Mouse (Mus musculus) limb, embryonic 12.5 days (tissue): Measurements from ENCODE around the gene Samd15. TPM values are rescaled to one million over a fixed set of nuclear protein-coding genes. Genes with fewer than 3 reads are reported as not detected.

ENCODE experiments used
- ATAC-seq: fragments of 200-750 bp; cut with Nextera tagmentation; 2 replicates; pipeline ENCODE4 v1.8.0; 2017; ENCODE audit warnings: low read depth, moderate TSS enrichment; ENCODE audit not compliant: insufficient number of reproducible peaks, insufficient read depth, low FRiP score, low TSS enrichment
- H3K27ac ChIP-seq: fragments of 300-500 bp; sonication (generic); 2 replicates; pipeline ENCODE4 v1.5.1; 2016; ENCODE audit warnings: mild to moderate bottlenecking, moderate library complexity
- H3K27me3 ChIP-seq: fragments of 300-500 bp; sonication (generic); 2 replicates; pipeline ENCODE4 v1.6.1; 2016; ENCODE audit warnings: mild to moderate bottlenecking, moderate library complexity
- H3K36me3 ChIP-seq: fragments of 300-500 bp; sonication (generic); 2 replicates; pipeline ENCODE4 v1.6.1; 2016; ENCODE audit warnings: mild to moderate bottlenecking, moderate library complexity
- H3K4me1 ChIP-seq: fragments of 300-500 bp; sonication (generic); replicated peaks from 2 replicates; pipeline ENCODE4 v1.6.1; 2016
- H3K4me2 ChIP-seq: fragments of 300-500 bp; sonication (generic); 2 replicates; pipeline ENCODE4 v1.6.1; 2016; ENCODE audit warnings: mild to moderate bottlenecking, moderate library complexity
- H3K4me3 ChIP-seq: fragments of 300-500 bp; sonication (generic); replicated peaks from 2 replicates; pipeline ENCODE4 v1.5.1; 2016; ENCODE audit warnings: mild to moderate bottlenecking
- H3K9ac ChIP-seq: fragments of 300-500 bp; sonication (generic); replicated peaks from 2 replicates; pipeline ENCODE4 v1.6.1; 2016; ENCODE audit warnings: mild to moderate bottlenecking, moderate library complexity
- H3K9me3 ChIP-seq: fragments of 300-500 bp; sonication (generic); 2 replicates; pipeline ENCODE4 v1.6.1; 2016; ENCODE audit warnings: mild to moderate bottlenecking, moderate library complexity
- WGBS: fragments of 180-500 bp; shearing (Covaris S2); methylation state at CpG from one replicate; pipeline ENCODE4 v1.1.7; 2016; 5-methylcytosine and 5-hydroxymethylcytosine counted together
- polyA plus RNA-seq: library from polyadenylated mRNA; unstranded; fragments of >200 nt; fragmentation: Nextera tagmentation; extraction: Ambion mirVana; gene quantifications from 2 replicates; pipeline ENCODE4 v1.2.1, GENCODE M21; 2016

The Samd15 gene
- polyA plus RNA-seq, 1 experiment from 2014 or later = 2.6 TPM

DNA sequence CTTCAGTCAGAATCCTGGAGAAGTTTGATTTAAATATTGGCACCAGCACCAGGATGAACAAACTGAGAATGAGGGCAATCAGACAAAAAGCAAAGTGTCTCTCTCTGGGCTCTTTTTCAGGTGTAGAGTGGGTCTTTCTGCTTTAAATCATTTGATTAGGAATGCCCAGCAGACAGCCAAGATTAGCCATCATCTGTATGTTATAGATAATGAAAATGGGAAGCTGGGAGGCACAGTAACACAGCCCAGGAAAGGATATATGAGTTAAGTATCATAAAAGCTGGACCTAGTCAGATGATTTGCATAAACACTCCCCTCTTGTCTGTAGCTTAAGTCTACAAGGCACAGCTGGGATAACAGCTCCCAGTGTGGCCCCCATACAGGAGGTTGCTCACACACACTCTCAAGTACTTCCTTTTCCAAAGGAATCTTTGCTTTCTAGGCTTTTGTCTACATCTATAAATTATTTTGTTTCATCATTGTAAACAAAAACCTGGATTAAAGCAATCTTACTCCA lies 30.9 kb downstream of the Samd15 start:
- H3K4me3 ChIP-seq = no peak overlapping the region
- H3K4me1 ChIP-seq = no peaks in the 10 kb centered on the region
- no peaks in the 10 kb centered on the region for H3K27me3 ChIP-seq
- no peak overlapping the region for H3K9ac ChIP-seq
- H3K27ac ChIP-seq = no peak overlapping the region
- H3K9me3 ChIP-seq = no peaks in the 10 kb centered on the region
- ATAC-seq = no peak
- no peak overlapping the region for H3K4me2 ChIP-seq
- H3K36me3 ChIP-seq = no peaks in the 10 kb centered on the region

DNA sequence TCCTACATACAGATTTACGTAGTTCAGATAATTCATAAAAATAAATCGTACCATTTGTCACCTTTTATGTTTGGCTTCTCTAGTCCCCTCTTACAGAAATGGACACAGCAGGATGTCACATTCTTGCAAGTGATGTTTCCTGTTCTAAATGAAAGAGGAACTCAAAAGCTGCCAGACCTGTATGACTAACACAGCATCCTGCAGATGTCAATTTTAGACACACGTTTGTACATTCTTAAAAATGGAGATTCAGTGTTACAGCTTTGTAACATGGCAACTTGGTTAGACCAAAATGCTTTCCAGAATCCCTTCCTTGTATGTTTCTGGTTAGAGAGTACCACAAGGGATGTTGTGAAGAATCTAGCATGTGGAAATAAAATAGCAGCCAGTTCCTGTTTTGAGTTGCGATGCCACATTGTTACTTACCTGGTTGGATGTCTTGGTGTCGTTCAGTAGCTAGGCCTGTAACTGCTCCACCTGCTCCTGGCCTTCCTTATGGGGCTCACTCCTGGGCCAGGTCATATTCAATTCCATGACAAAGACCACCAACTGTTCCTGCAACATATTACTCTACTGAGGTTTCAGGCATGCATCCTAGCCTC lies 37.5 kb downstream of the Samd15 start:
- H3K4me3 ChIP-seq = no peak overlapping the region
- no peaks in the 10 kb centered on the region for H3K4me1 ChIP-seq
- no peak overlapping the region for H3K4me2 ChIP-seq
- H3K27me3 ChIP-seq = no peaks in the 10 kb centered on the region
- no peak overlapping the region for H3K27ac ChIP-seq
- no peak overlapping the region for H3K9ac ChIP-seq
- no peaks in the 10 kb centered on the region for H3K9me3 ChIP-seq
- ATAC-seq = no peak
- WGBS = 88% methylated on average over 5 of the region's 5 CpGs
- H3K36me3 ChIP-seq = peaks cover 43% of the 10 kb centered on the region

DNA sequence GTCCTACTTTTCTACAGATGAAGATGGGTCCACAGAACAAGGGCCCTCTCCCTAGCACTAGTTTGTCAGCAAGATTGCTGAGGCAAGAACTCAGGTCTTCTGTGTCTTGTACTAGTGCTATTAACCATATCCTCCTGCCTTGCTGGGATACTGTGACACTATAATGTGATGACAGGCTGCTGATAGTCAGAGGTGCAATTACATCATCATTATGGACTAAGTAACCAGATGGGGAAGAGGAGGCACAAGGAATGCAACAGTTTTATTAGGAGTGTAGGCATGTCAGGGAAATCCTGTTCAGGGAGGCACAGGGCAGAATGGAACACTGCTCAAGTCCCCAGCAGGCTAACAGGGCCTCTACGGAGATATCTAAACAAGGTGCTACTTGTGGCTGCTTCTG lies 39.1 kb downstream of the Samd15 start, which contains the start of gene Noxred1:
TSS of gene Noxred1 (minus strand) at position 101 of the 400 bp plus-strand sequence.
- H3K27me3 ChIP-seq = no peaks in the 10 kb centered on the region
- no peak within 1 kb of the TSS for H3K9ac ChIP-seq
- H3K4me2 ChIP-seq = no peak within 1 kb of the TSS
- no peaks in the 10 kb centered on the region for H3K9me3 ChIP-seq
- 89% methylated on average over 1 of the region's 1 CpGs for whole genome bisulfite sequencing
- ATAC-seq = no peak
- H3K4me1 ChIP-seq = no peaks in the 10 kb centered on the region
- no peak within 1 kb of the TSS for H3K27ac ChIP-seq
- peaks cover 57% of the 10 kb centered on the region for H3K36me3 ChIP-seq
- H3K4me3 ChIP-seq = no peak within 1 kb of the TSS

DNA sequence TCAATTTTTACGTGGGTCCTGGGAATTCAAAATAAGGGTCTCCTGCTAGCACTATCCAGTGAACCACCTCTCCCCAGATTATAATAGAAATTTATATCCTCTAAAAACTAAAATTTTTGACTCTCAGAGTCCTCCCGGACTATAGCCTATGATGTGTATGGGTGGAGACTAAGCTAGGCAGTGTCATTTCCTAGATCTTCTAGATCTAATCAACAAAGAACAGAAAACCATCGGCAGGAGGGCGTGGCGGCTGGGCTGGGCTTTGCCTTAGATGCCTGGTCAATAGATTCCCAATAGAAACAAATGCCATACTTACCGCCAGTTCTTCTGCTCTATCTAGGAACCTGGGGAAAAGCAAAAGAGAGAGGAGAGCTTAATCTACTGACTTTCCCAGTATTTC lies 50.6 kb downstream of the Samd15 start:
- H3K27me3 ChIP-seq = no peaks in the 10 kb centered on the region
- H3K9me3 ChIP-seq = no peaks in the 10 kb centered on the region
- no peak overlapping the region for H3K4me2 ChIP-seq
- no peak overlapping the region for H3K9ac ChIP-seq
- no peaks in the 10 kb centered on the region for H3K4me1 ChIP-seq
- no peak for ATAC-seq
- no peak overlapping the region for H3K27ac ChIP-seq
- peaks cover 91% of the 10 kb centered on the region for H3K36me3 ChIP-seq
- 92% methylated on average over 6 of the region's 6 CpGs for WGBS
- no peak overlapping the region for H3K4me3 ChIP-seq

DNA sequence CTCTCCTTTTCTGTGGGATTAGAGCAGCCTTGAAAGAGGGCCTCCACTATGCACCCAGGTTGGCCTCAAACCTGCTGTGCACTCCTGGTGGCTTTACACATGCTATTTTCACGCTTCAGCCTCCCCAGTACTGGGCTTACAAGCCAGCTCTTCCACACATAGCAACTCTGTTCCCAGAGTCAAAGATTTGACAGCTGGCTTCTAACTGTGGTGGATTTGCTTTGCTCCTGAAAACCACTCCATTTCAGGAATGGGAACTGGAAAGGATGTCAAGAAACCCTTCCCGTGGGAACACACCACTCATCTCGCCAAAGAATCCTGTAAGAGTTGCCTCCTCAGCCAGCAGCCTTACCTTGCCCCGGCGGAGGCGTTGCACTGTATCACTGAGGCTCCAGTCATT lies 54.4 kb downstream of the Samd15 start:
- no peak for ATAC-seq
- no peaks in the 10 kb centered on the region for H3K27me3 ChIP-seq
- H3K9me3 ChIP-seq = no peaks in the 10 kb centered on the region
- no peak overlapping the region for H3K27ac ChIP-seq
- no peaks in the 10 kb centered on the region for H3K4me1 ChIP-seq
- 95% methylated on average over 6 of the region's 6 CpGs for WGBS
- H3K36me3 ChIP-seq = peaks cover 95% of the 10 kb centered on the region
- no peak overlapping the region for H3K9ac ChIP-seq
- H3K4me3 ChIP-seq = no peak overlapping the region
- H3K4me2 ChIP-seq = no peak overlapping the region

DNA sequence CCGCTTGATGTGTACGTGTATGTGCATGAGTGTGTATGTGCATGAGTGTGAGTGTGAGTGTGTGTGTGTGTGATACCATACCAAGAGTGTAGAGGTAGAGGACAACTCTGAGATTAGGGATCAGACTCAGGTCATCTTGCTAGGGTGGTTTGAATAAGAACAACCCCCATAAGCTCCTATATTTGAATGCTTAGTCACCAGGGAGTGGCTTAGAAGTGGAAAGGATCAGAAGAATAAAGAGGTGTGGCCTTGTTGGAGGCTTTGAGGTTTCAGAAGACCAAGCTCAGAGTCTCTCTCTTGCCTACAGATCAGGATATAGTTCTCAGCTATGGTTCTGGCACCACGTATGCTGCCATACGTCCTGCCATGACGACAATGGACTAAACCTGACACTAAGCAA lies 57.1 kb downstream of the Samd15 start:
- Histone ChIP-seq H3K36me3 (peaks cover 93% of the 10 kb centered on the region), H3K27ac (no peak overlapping the region), H3K4me3 (no peak overlapping the region), H3K27me3 (no peaks in the 10 kb centered on the region), H3K4me1 (no peaks in the 10 kb centered on the region), H3K9me3 (no peaks in the 10 kb centered on the region), H3K4me2 (no peak overlapping the region), H3K9ac (no peak overlapping the region)
- 92% methylated on average over 5 of the region's 5 CpGs for WGBS
- ATAC-seq = no peak

DNA sequence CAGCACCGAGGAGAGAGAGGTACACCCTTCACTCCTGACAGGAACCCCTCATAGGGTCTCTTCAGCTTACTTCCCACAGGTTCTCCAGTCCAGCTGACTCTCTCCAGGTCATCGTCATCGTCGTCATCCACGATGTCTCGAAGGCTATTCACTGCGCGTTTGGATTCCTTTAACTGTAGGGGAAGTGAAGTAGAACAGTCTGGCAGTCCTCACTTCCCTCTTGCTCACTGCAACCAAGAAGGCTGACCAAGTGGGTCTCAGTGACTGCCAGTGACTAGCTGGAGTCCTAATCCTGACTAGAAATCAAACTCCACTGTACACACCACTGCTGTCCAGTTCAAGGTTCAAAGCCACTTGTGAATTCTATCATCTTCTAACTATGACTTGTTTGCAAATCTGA lies 61.0 kb downstream of the Samd15 start:
- H3K27me3 ChIP-seq = no peaks in the 10 kb centered on the region
- 96% methylated on average over 8 of the region's 8 CpGs for WGBS

More for the DNA sequence above, 61.0 kb downstream of the Samd15 start:
- Histone ChIP-seq H3K4me1 (0 out of 2 replicates have a peak, but pooled peaks cover 3% of the 10 kb centered on the region), H3K4me2 (no peak overlapping the region), H3K4me3 (no peak overlapping the region), H3K36me3 (peaks cover 81% of the 10 kb centered on the region), H3K27ac (no peak overlapping the region), H3K9me3 (no peaks in the 10 kb centered on the region), H3K9ac (no peak overlapping the region)
- no peak for ATAC-seq

Other genes with a start within 250 kb of the Samd15 start
- gene Zdhhc22, start 209.3 kb upstream of the Samd15 start, polyA plus RNA-seq = 0.20 TPM in 1 of 2 replicates, not detected in the other
- 0.18 TPM in 1 of 2 replicates, not detected in the other for gene Tmem63c, start 178.4 kb upstream of the Samd15 start, polyA plus RNA-seq
- 0.26 and 0.41 TPM in 2 replicates for gene Ngb, start 97.2 kb upstream of the Samd15 start, polyA plus RNA-seq
- gene Gstz1, start 52.6 kb upstream of the Samd15 start, polyA plus RNA-seq = 29.1 and 30.0 TPM in 2 replicates
- 16.4 and 17.2 TPM in 2 replicates for gene Pomt2, start 51.8 kb upstream of the Samd15 start, polyA plus RNA-seq
- 3.8 and 4.2 TPM in 2 replicates for gene Tmed8, start 731 bp downstream of the Samd15 start, polyA plus RNA-seq
- gene Noxred1, start 39.0 kb downstream of the Samd15 start, polyA plus RNA-seq = 0.99 and 1.2 TPM in 2 replicates
- gene Vipas39, start 66.5 kb downstream of the Samd15 start, polyA plus RNA-seq = 53.9 and 55.1 TPM in 2 replicates
- gene Ahsa1, start 66.8 kb downstream of the Samd15 start, polyA plus RNA-seq = 224 and 227 TPM in 2 replicates
- gene Ism2, start 100.0 kb downstream of the Samd15 start, polyA plus RNA-seq = 1.7 and 1.9 TPM in 2 replicates
- gene Sptlc2, start 188.6 kb downstream of the Samd15 start, polyA plus RNA-seq = 64.6 and 71.7 TPM in 2 replicates
- gene Slirp, start 244.2 kb downstream of the Samd15 start, polyA plus RNA-seq = 330 and 347 TPM in 2 replicates
- 76.7 and 77.5 TPM in 2 replicates for gene Alkbh1, start 244.3 kb downstream of the Samd15 start, polyA plus RNA-seq